Mouse (Mus musculus) layer of hippocampus, postnatal 14 days (tissue): ENCODE measurements around the gene Ccdc106. TPM values are rescaled to one million over a fixed set of nuclear protein-coding genes. Genes with fewer than 3 reads are reported as not detected.
"Not testable (repeated sequence)": the region's sequence is repeated elsewhere in the genome, so short reads cannot be mapped to it uniquely, and the experiment has no call there.

Experiments used
- DNase-seq, 2 experiments: peaks; one replicate each; pipeline ENCODE4 v3.0.0; 2021 to 2022; ENCODE audit warnings: low spot score in 2 of 2, mixed read lengths in 1 of 2
- total RNA-seq, 2 experiments: library from RNA; stranded (reverse); gene quantifications; 2 replicates each; pipeline ENCODE4 v1.2.3; 2021

The Ccdc106 gene
- total RNA-seq, 2 experiments from 2014 or later = 65.6 to 67.2 TPM

- DNase-seq = peak; percentile 78 to 86
These were observed 31.1 kb downstream of the Ccdc106 start, which contains the start of gene Zfp580 for GRCm38 (mm10) chr7:5051193-5052192. Gene Zfp580 (plus strand): TSS chr7:5051538.

- no peak for DNase-seq
These were observed 32.1 kb downstream of the Ccdc106 start for GRCm38 (mm10) chr7:5052438-5052837.

- DNase-seq = no peak
These were observed 32.6 kb downstream of the Ccdc106 start for GRCm38 (mm10) chr7:5052931-5053343.

- DNase-seq = peak; percentile 55 to 63
These were observed 33.3 kb downstream of the Ccdc106 start for GRCm38 (mm10) chr7:5053456-5054179.

GRCm38 (mm10) chr7:5056651-5057263, 36.4 kb downstream of the Ccdc106 start:
- peak; percentile 79 to 80 for DNase-seq

GRCm38 (mm10) chr7:5057381-5057780, 37.0 kb downstream of the Ccdc106 start:
- DNase-seq = no peak

- no peak for DNase-seq
These were observed 37.5 kb downstream of the Ccdc106 start for GRCm38 (mm10) chr7:5057804-5058203.

- DNase-seq = no peak
These were observed 38.3 kb downstream of the Ccdc106 start for GRCm38 (mm10) chr7:5058631-5059030.

GRCm38 (mm10) chr7:5059421-5059820, 39.1 kb downstream of the Ccdc106 start:
- no peak for DNase-seq

- DNase-seq = peak; percentile 69 to 81
These were observed 39.9 kb downstream of the Ccdc106 start for GRCm38 (mm10) chr7:5060239-5060731.

- peak; percentile 99 to 100 for DNase-seq
These were observed 40.8 kb downstream of the Ccdc106 start for GRCm38 (mm10) chr7:5060944-5061773.

GRCm38 (mm10) chr7:5061774-5062359, 41.5 kb downstream of the Ccdc106 start, which contains the start of gene U2af2:
Gene U2af2 (plus strand): TSS chr7:5062143.
- peak; percentile 93 to 95 for DNase-seq

GRCm38 (mm10) chr7:5062360-5063001, 42.1 kb downstream of the Ccdc106 start:
- peak in 1 of 2 experiments; percentile 76 for DNase-seq

- no peak for DNase-seq
These were observed 44.5 kb downstream of the Ccdc106 start for GRCm38 (mm10) chr7:5064886-5065285.

GRCm38 (mm10) chr7:5073586-5073985, 53.2 kb downstream of the Ccdc106 start:
- DNase-seq = no peak

- DNase-seq = no peak
These were observed 54.6 kb downstream of the Ccdc106 start for GRCm38 (mm10) chr7:5074984-5075383.

- DNase-seq = no peak
These were observed 56.6 kb downstream of the Ccdc106 start for GRCm38 (mm10) chr7:5076931-5077330.

- DNase-seq = not testable (repeated sequence)
These were observed 59.1 kb downstream of the Ccdc106 start for GRCm38 (mm10) chr7:5079365-5080009.
